Mouse (Mus musculus): ENCODE measurements around the gene Ndufa12.

GRCm38 (mm10) chr10:94183199-94183598 is 15.3 kb upstream of the Ndufa12 start:
- TF ChIP-seq POLR2A (IDR thresholded peaks at IDR 0.05; ENCODE audit: borderline replicate concordance, low read depth, low read length), result no peak
- no peak for TF ChIP-seq CTCF (IDR thresholded peaks at IDR 0.05; ENCODE audit: low read depth, low read length)
